Mouse (Mus musculus) lung, postnatal 0 days (tissue): Measurements from ENCODE around the gene Npas3.
A peak's percentile ranks its signal among the peaks of the same experiment; 100 is the strongest.

Experiments used
- CTCF ChIP-seq: IDR thresholded peaks from 2 replicates; pipeline ENCODE4 v1.5.1; 2016; ENCODE audit warnings: antibody characterized with exemption, mild to moderate bottlenecking
- EP300 ChIP-seq: IDR thresholded peaks from 2 replicates; pipeline ENCODE4 v1.6.1; 2016; ENCODE audit warnings: antibody characterized with exemption, mild to moderate bottlenecking, control low read depth

DNA sequence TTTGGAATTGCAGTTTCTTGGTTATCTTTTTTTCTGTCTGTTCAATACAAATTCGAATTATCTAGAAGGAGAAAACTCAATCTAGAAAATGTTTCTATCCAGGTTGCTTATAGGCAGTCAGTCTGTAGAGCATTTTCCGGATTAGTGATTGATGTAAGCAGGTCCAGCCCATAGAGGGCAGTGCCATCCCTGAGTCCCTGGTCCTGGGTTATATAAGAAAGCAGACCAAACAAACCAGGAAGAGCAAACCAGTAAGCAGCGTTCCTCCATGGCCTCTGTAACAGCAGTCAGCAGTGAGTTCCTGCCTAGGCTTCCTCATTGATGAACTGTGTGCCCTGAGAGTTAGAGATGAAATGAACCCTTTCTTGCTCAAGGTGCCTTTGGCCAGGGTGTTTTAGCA lies 433.6 kb downstream of the Npas3 start:
- TF ChIP-seq CTCF (peak; percentile 45), EP300 (no peak)
